Mouse (Mus musculus): Measurements from ENCODE around the gene Slc35g2. TPM values are rescaled to one million over a fixed set of nuclear protein-coding genes. Genes with fewer than 3 reads are reported as not detected.

Slc35g2 gene
- total and polyA plus RNA-seq, 2 experiments = 0.09 to 0.65 TPM

- H3K4me3 ChIP-seq (ENCODE audit: insufficient read depth, low read depth, low read length) = no peak overlapping the region
- H3K9ac ChIP-seq (ENCODE audit: low read depth, low read length) = no peak overlapping the region
- TF ChIP-seq CTCF (IDR thresholded peaks at IDR 0.05; ENCODE audit: low read depth, low read length) (no peak), POLR2A (IDR thresholded peaks at IDR 0.05; ENCODE audit: extremely low read depth, insufficient read depth, low read length) (no peak)
- DNase-seq (ENCODE audit: extremely low read depth, low read depth, low spot score) = no peak
- H3K79me2 ChIP-seq (ENCODE audit: control insufficient read depth, insufficient read depth, low read length) = no peaks in the 10 kb centered on the region
- no peaks in the 10 kb centered on the region for H3K36me3 ChIP-seq (ENCODE audit: control insufficient read depth, insufficient read depth, low read length)
- H3K27ac ChIP-seq (replicated peaks; ENCODE audit: insufficient read depth, low read depth, low read length) = no peak overlapping the region
- peaks cover 10% of the 10 kb centered on the region for H3K4me1 ChIP-seq (ENCODE audit: control insufficient read depth, insufficient read depth, low read length)
- H3K27me3 ChIP-seq (ENCODE audit: control insufficient read depth, insufficient read depth, low read length) = no peaks in the 10 kb centered on the region
- 89% methylated on average over 1 of the region's 1 CpGs for WGBS
Measured at GRCm38 (mm10) chr9:100602130-100602529, 31.2 kb upstream of the Slc35g2 start.

- no peaks in the 10 kb centered on the region for H3K79me2 ChIP-seq (ENCODE audit: control insufficient read depth, insufficient read depth, low read length)
- H3K9ac ChIP-seq (ENCODE audit: low read depth, low read length) = no peak overlapping the region
- peaks cover 6% of the 10 kb centered on the region; the same call in 1 of the 2 replicates for H3K4me1 ChIP-seq (ENCODE audit: control insufficient read depth, insufficient read depth, low read length)
- no peak for TF ChIP-seq POLR2A (IDR thresholded peaks at IDR 0.05; ENCODE audit: extremely low read depth, insufficient read depth, low read length)
- TF ChIP-seq CTCF (IDR thresholded peaks at IDR 0.05; ENCODE audit: low read depth, low read length) = no peak
- WGBS = 52% methylated on average over 3 of the region's 3 CpGs
- peak; percentile 99 for DNase-seq (ENCODE audit: extremely low read depth, low read depth, low spot score)
- no peaks in the 10 kb centered on the region for H3K27me3 ChIP-seq (ENCODE audit: control insufficient read depth, insufficient read depth, low read length)
- H3K36me3 ChIP-seq (ENCODE audit: control insufficient read depth, insufficient read depth, low read length) = no peaks in the 10 kb centered on the region
- H3K4me3 ChIP-seq (ENCODE audit: insufficient read depth, low read depth, low read length) = no peak overlapping the region; the same call in 1 of the 2 replicates
- peak overlapping the region; percentile 89; the same call in 1 of the 2 replicates for H3K27ac ChIP-seq (replicated peaks; ENCODE audit: insufficient read depth, low read depth, low read length)
Measured at GRCm38 (mm10) chr9:100599761-100600328, 29.0 kb upstream of the Slc35g2 start.

DNA sequence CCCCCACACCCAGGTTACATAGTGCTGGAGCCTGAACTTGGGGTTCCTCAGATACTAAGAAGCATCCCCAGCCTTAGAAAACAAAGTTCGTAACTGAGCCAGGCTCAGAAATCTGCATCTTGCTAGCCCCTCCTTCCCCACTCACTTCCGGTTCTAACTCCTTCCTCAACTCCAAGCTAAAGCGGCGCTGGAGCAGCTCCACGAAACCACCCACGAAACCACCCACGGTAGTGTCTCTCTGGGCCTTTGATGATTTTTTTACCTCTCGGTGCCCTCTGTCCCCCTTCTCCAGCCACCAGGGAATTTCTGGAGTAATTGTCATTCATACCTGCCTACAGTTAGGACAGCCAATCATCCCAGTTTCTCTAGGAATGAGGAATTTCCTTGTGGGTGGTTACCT lies 26.7 kb upstream of the Slc35g2 start, which contains the start of gene Stag1:
Stag1 (plus strand) TSS at position 253 of the 400 bp plus-strand sequence.
- TF ChIP-seq CTCF (IDR thresholded peaks at IDR 0.05; ENCODE audit: low read depth, low read length) (no peak), POLR2A (IDR thresholded peaks at IDR 0.05; ENCODE audit: extremely low read depth, insufficient read depth, low read length) (no peak)
- H3K4me3 ChIP-seq (ENCODE audit: insufficient read depth, low read depth, low read length) = no peak within 1 kb of the TSS
- H3K27ac ChIP-seq (replicated peaks; ENCODE audit: insufficient read depth, low read depth, low read length) = no peak within 1 kb of the TSS
- H3K36me3 ChIP-seq (ENCODE audit: control insufficient read depth, insufficient read depth, low read length) = no peaks in the 10 kb centered on the region
- DNase-seq (ENCODE audit: extremely low read depth, low read depth, low spot score) = no peak
- H3K4me1 ChIP-seq (ENCODE audit: control insufficient read depth, insufficient read depth, low read length) = peaks cover 6% of the 10 kb centered on the region; the same call in 1 of the 2 replicates
- H3K9ac ChIP-seq (ENCODE audit: low read depth, low read length) = no peak within 1 kb of the TSS
- no peaks in the 10 kb centered on the region for H3K27me3 ChIP-seq (ENCODE audit: control insufficient read depth, insufficient read depth, low read length)
- 93% methylated on average over 8 of the region's 8 CpGs for WGBS
- H3K79me2 ChIP-seq (ENCODE audit: control insufficient read depth, insufficient read depth, low read length) = no peaks in the 10 kb centered on the region

DNA sequence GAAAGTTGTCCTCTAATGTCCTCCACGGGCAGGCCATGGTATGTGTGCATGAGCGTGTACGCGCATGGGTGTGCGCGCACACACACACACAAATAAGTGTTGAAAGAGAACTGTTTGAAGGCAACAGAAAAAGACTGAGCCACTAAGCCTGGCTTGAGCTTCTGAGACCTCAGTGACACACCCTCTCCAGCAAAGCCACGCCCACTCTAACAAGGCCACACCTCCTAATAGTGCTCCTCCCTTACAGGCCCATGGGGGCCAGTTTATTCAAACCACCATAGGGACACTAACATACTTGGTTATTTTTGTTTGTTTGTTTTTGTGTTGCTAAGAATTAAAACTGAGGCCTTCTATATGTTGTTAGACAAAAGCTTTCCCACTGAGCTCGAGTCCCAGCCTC lies 25.4 kb upstream of the Slc35g2 start:
- Histone ChIP-seq H3K27me3 (ENCODE audit: control insufficient read depth, insufficient read depth, low read length) (no peaks in the 10 kb centered on the region), H3K9ac (ENCODE audit: low read depth, low read length) (no peak overlapping the region), H3K4me3 (ENCODE audit: insufficient read depth, low read depth, low read length) (no peak overlapping the region), H3K36me3 (ENCODE audit: control insufficient read depth, insufficient read depth, low read length) (no peaks in the 10 kb centered on the region), H3K4me1 (ENCODE audit: control insufficient read depth, insufficient read depth, low read length) (peaks cover 6% of the 10 kb centered on the region; the same call in 1 of the 2 replicates), H3K27ac (replicated peaks; ENCODE audit: insufficient read depth, low read depth, low read length) (no peak overlapping the region), H3K79me2 (ENCODE audit: control insufficient read depth, insufficient read depth, low read length) (no peaks in the 10 kb centered on the region)
- no peak for DNase-seq (ENCODE audit: extremely low read depth, low read depth, low spot score)
- 89% methylated on average over 8 of the region's 8 CpGs for WGBS
- TF ChIP-seq POLR2A (IDR thresholded peaks at IDR 0.05; ENCODE audit: extremely low read depth, insufficient read depth, low read length) (no peak), CTCF (IDR thresholded peaks at IDR 0.05; ENCODE audit: low read depth, low read length) (no peak)

- Histone ChIP-seq H3K9ac (ENCODE audit: low read depth, low read length) (no peak overlapping the region), H3K27ac (replicated peaks; ENCODE audit: insufficient read depth, low read depth, low read length) (no peak overlapping the region), H3K4me3 (ENCODE audit: insufficient read depth, low read depth, low read length) (no peak overlapping the region), H3K36me3 (ENCODE audit: control insufficient read depth, insufficient read depth, low read length) (no peaks in the 10 kb centered on the region), H3K4me1 (ENCODE audit: control insufficient read depth, insufficient read depth, low read length) (no peaks in the 10 kb centered on the region), H3K79me2 (ENCODE audit: control insufficient read depth, insufficient read depth, low read length) (no peaks in the 10 kb centered on the region), H3K27me3 (ENCODE audit: control insufficient read depth, insufficient read depth, low read length) (no peaks in the 10 kb centered on the region)
- DNase-seq (ENCODE audit: extremely low read depth, low read depth, low spot score) = no peak
- 64% methylated on average over 4 of the region's 4 CpGs for WGBS
- no peak for TF ChIP-seq CTCF (IDR thresholded peaks at IDR 0.05; ENCODE audit: low read depth, low read length)
- no peak for TF ChIP-seq POLR2A (IDR thresholded peaks at IDR 0.05; ENCODE audit: extremely low read depth, insufficient read depth, low read length)
Measured at GRCm38 (mm10) chr9:100590462-100590861, 19.6 kb upstream of the Slc35g2 start.

DNA sequence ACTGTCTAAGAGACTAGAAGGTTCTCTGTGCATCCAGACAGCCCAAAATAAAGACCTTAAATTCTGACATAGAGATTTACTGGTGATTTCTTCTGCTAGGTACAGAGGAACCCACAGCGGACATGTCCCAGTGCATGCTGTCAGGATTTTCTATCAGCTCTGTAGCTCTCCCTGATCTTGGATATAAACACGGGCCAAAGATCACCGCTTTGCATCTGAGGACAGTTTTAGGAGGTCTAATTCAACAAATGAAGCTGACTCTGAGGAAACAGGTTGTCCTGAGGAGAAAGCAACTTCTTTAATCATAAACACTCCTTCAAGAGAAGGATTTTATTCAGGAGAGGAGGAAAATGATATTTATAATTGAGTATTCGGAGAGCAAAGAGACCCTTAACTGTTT lies 13.1 kb upstream of the Slc35g2 start:
- 77% methylated on average over 4 of the region's 4 CpGs for WGBS
- Histone ChIP-seq H3K79me2 (ENCODE audit: control insufficient read depth, insufficient read depth, low read length) (no peaks in the 10 kb centered on the region), H3K27ac (replicated peaks; ENCODE audit: insufficient read depth, low read depth, low read length) (no peak overlapping the region), H3K4me3 (ENCODE audit: insufficient read depth, low read depth, low read length) (no peak overlapping the region), H3K4me1 (ENCODE audit: control insufficient read depth, insufficient read depth, low read length) (peaks cover 3% of the 10 kb centered on the region; the same call in 1 of the 2 replicates), H3K36me3 (ENCODE audit: control insufficient read depth, insufficient read depth, low read length) (no peaks in the 10 kb centered on the region), H3K9ac (ENCODE audit: low read depth, low read length) (no peak overlapping the region), H3K27me3 (ENCODE audit: control insufficient read depth, insufficient read depth, low read length) (no peaks in the 10 kb centered on the region)
- no peak for TF ChIP-seq POLR2A (IDR thresholded peaks at IDR 0.05; ENCODE audit: extremely low read depth, insufficient read depth, low read length)
- TF ChIP-seq CTCF (IDR thresholded peaks at IDR 0.05; ENCODE audit: low read depth, low read length) = no peak
- DNase-seq (ENCODE audit: extremely low read depth, low read depth, low spot score) = no peak

Measured in liver, adult 2 months (tissue).